Mouse (Mus musculus): ENCODE results near the gene Sdf2. TPM values are rescaled to one million over a fixed set of nuclear protein-coding genes. Genes with fewer than 3 reads are reported as not detected.

The Sdf2 gene
- polyA plus RNA-seq, 1 experiment from 2014 or later, result 103 TPM

GRCm38 (mm10) chr11:78256618-78257017, 11.1 kb downstream of the Sdf2 start:
- Histone ChIP-seq H3K4me3 (ENCODE audit: low read depth, low read length) (no peak overlapping the region), H3K36me3 (ENCODE audit: control insufficient read depth, insufficient read depth, low read length) (peaks cover 3% of the 10 kb centered on the region; the same call in 1 of the 2 replicates), H3K27ac (replicated peaks) (no peak overlapping the region), H3K9ac (ENCODE audit: low read length) (no peak overlapping the region), H3K9me3 (ENCODE audit: control insufficient read depth, low read length) (no peaks in the 10 kb centered on the region), H3K4me1 (replicated peaks; ENCODE audit: control insufficient read depth, insufficient read depth) (no peaks in the 10 kb centered on the region), H3K4me2 (replicated peaks; ENCODE audit: low read depth) (no peak overlapping the region), H3K27me3 (ENCODE audit: control insufficient read depth, insufficient read depth, low read length) (no peaks in the 10 kb centered on the region)
- DNase-seq (ENCODE audit: low spot score), result no peak
- ATAC-seq (ENCODE audit: low FRiP score, low TSS enrichment), result no peak
- TF ChIP-seq EP300 (optimal IDR thresholded peaks at IDR 0.05) (no peak), CTCF (IDR thresholded peaks at IDR 0.05; ENCODE audit: low read depth) (peak; percentile 68)
- 80% methylated on average over 1 of the region's 1 CpGs for WGBS

GRCm38 (mm10) chr11:78260489-78261258, 15.1 kb downstream of the Sdf2 start:
- Histone ChIP-seq H3K4me2 (replicated peaks; ENCODE audit: low read depth) (peak overlapping the region; percentile 76), H3K27ac (replicated peaks) (no peak overlapping the region), H3K9me3 (ENCODE audit: control insufficient read depth, low read length) (no peaks in the 10 kb centered on the region), H3K36me3 (ENCODE audit: control insufficient read depth, insufficient read depth, low read length) (no peaks in the 10 kb centered on the region), H3K4me1 (replicated peaks; ENCODE audit: control insufficient read depth, insufficient read depth) (no peaks in the 10 kb centered on the region), H3K9ac (ENCODE audit: low read length) (no peak overlapping the region), H3K4me3 (ENCODE audit: low read depth, low read length) (peak overlapping the region; percentile 90), H3K27me3 (ENCODE audit: control insufficient read depth, insufficient read depth, low read length) (no peaks in the 10 kb centered on the region)
- 86% methylated on average over 2 of the region's 2 CpGs for WGBS
- no peak for DNase-seq (ENCODE audit: low spot score)
- ATAC-seq (ENCODE audit: low FRiP score, low TSS enrichment), result no peak
- TF ChIP-seq EP300 (optimal IDR thresholded peaks at IDR 0.05) (no peak), CTCF (IDR thresholded peaks at IDR 0.05; ENCODE audit: low read depth) (no peak)

- Histone ChIP-seq H3K4me1 (replicated peaks; ENCODE audit: control insufficient read depth, insufficient read depth) (no peaks in the 10 kb centered on the region), H3K36me3 (ENCODE audit: control insufficient read depth, insufficient read depth, low read length) (peaks cover 3% of the 10 kb centered on the region; the same call in 1 of the 2 replicates), H3K4me3 (ENCODE audit: low read depth, low read length) (peak within 1 kb of the TSS; percentile 90), H3K27me3 (ENCODE audit: control insufficient read depth, insufficient read depth, low read length) (no peaks in the 10 kb centered on the region), H3K4me2 (replicated peaks; ENCODE audit: low read depth) (peak within 1 kb of the TSS; percentile 76), H3K9ac (ENCODE audit: low read length) (peak within 1 kb of the TSS; percentile 85), H3K9me3 (ENCODE audit: control insufficient read depth, low read length) (no peaks in the 10 kb centered on the region), H3K27ac (replicated peaks) (peak within 1 kb of the TSS; percentile 88)
- TF ChIP-seq EP300 (optimal IDR thresholded peaks at IDR 0.05) (no peak), CTCF (IDR thresholded peaks at IDR 0.05; ENCODE audit: low read depth) (peak; percentile 37)
- peak; percentile 98 for DNase-seq (ENCODE audit: low spot score)
- under 1% methylated on average over 103 of the region's 115 CpGs for WGBS
- ATAC-seq (ENCODE audit: low FRiP score, low TSS enrichment), result peak; percentile 95
Measured at GRCm38 (mm10) chr11:78261380-78262352, 16.1 kb downstream of the Sdf2 start, which contains the start of gene 2610507B11Rik. TSS of gene 2610507B11Rik (plus strand) at chr11:78261752.

- DNase-seq (ENCODE audit: low spot score), result peak; percentile 73
- WGBS, result 3% methylated on average over 8 of the region's 8 CpGs
Measured at GRCm38 (mm10) chr11:78262550-78262949, 17.0 kb downstream of the Sdf2 start.

GRCm38 (mm10) chr11:78265571-78265970, 20.0 kb downstream of the Sdf2 start:
- Histone ChIP-seq H3K4me1 (replicated peaks; ENCODE audit: control insufficient read depth, insufficient read depth) (no peaks in the 10 kb centered on the region), H3K9me3 (ENCODE audit: control insufficient read depth, low read length) (no peaks in the 10 kb centered on the region), H3K27me3 (ENCODE audit: control insufficient read depth, insufficient read depth, low read length) (no peaks in the 10 kb centered on the region), H3K4me3 (ENCODE audit: low read depth, low read length) (no peak overlapping the region), H3K9ac (ENCODE audit: low read length) (no peak overlapping the region), H3K27ac (replicated peaks) (peak overlapping the region; percentile 46), H3K4me2 (replicated peaks; ENCODE audit: low read depth) (no peak overlapping the region), H3K36me3 (ENCODE audit: control insufficient read depth, insufficient read depth, low read length) (peaks cover 18% of the 10 kb centered on the region)
- TF ChIP-seq CTCF (IDR thresholded peaks at IDR 0.05; ENCODE audit: low read depth) (no peak), EP300 (optimal IDR thresholded peaks at IDR 0.05) (no peak)
- 74% methylated on average over 6 of the region's 6 CpGs for WGBS
- DNase-seq (ENCODE audit: low spot score) (no peak), ATAC-seq (ENCODE audit: low FRiP score, low TSS enrichment) (no peak)

More at GRCm38 (mm10) chr11:78262550-78262949, 17.0 kb downstream of the Sdf2 start:
- Histone ChIP-seq H3K9me3 (ENCODE audit: control insufficient read depth, low read length) (no peaks in the 10 kb centered on the region), H3K9ac (ENCODE audit: low read length) (no peak overlapping the region; the same call in 1 of the 2 replicates), H3K27ac (replicated peaks) (peak overlapping the region; percentile 19; the same call in 1 of the 2 replicates), H3K27me3 (ENCODE audit: control insufficient read depth, insufficient read depth, low read length) (no peaks in the 10 kb centered on the region), H3K4me3 (ENCODE audit: low read depth, low read length) (peak overlapping the region; percentile 90), H3K4me2 (replicated peaks; ENCODE audit: low read depth) (peak overlapping the region; percentile 76), H3K36me3 (ENCODE audit: control insufficient read depth, insufficient read depth, low read length) (peaks cover 7% of the 10 kb centered on the region; the same call in 1 of the 2 replicates), H3K4me1 (replicated peaks; ENCODE audit: control insufficient read depth, insufficient read depth) (no peaks in the 10 kb centered on the region)
- 0 out of 2 replicates have a peak, but pooled peaks have one; percentile 6 for ATAC-seq (ENCODE audit: low FRiP score, low TSS enrichment)
- TF ChIP-seq EP300 (optimal IDR thresholded peaks at IDR 0.05) (no peak), CTCF (IDR thresholded peaks at IDR 0.05; ENCODE audit: low read depth) (peak; percentile 80)

Measured in stomach, postnatal 0 days (tissue).